8 mouse cellular contexts compared by ENCODE assay signal in genomic region chr11:119363534-119364145, GRCm38 (mm10). TPM values are rescaled to one million over a fixed set of nuclear protein-coding genes. Genes with fewer than 3 reads are reported as not detected.
A peak's percentile ranks its signal among the peaks of the same experiment; 100 is the strongest.
DNase-seq lines count a peak whose midpoint lies in the region; ATAC-seq and TF ChIP-seq lines count a peak whose summit lies in the region.

No protein-coding gene starts in this region.

- 25% methylated on average over 11 of the region's 11 CpGs for WGBS in forebrain, postnatal 0 days
- 32% methylated on average over 11 of the region's 11 CpGs for WGBS in hindbrain, embryonic 12.5 days
- WGBS in lung, postnatal 0 days: 31% methylated on average over 11 of the region's 11 CpGs

- no peaks in the 10 kb centered on the region for H3K9me3 ChIP-seq in forebrain, postnatal 0 days (ENCODE audit: low read length)
- no peaks in the 10 kb centered on the region for H3K9me3 ChIP-seq in hindbrain, embryonic 12.5 days (replicated peaks)
- no peaks in the 10 kb centered on the region for H3K9me3 ChIP-seq in lung, postnatal 0 days (ENCODE audit: low read length)

- no peak overlapping the region for H3K9ac ChIP-seq in forebrain, postnatal 0 days
- H3K9ac ChIP-seq in hindbrain, embryonic 12.5 days: peak overlapping the region; percentile 51; the same call in 1 of the 2 replicates
- no peak overlapping the region for H3K9ac ChIP-seq in lung, postnatal 0 days (replicated peaks; ENCODE audit: low read depth)

- no peak overlapping the region for H3K27ac ChIP-seq in forebrain, postnatal 0 days (ENCODE audit: low read depth, low read length)
- peak overlapping the region; percentile 48; the same call in 1 of the 2 replicates for H3K27ac ChIP-seq in hindbrain, embryonic 12.5 days
- H3K27ac ChIP-seq in lung, postnatal 0 days (ENCODE audit: low read length): no peak overlapping the region

- TF ChIP-seq CTCF in forebrain, postnatal 0 days (IDR thresholded peaks at IDR 0.05; ENCODE audit: low read depth): peak; percentile 90
- TF ChIP-seq CTCF in lung, postnatal 0 days (IDR thresholded peaks at IDR 0.05): peak; percentile 90

- TF ChIP-seq EP300 in lung, postnatal 0 days (IDR thresholded peaks at IDR 0.05): no peak

- peak overlapping the region; percentile 11; the same call in 1 of the 2 replicates for H3K4me3 ChIP-seq in forebrain, postnatal 0 days (ENCODE audit: low read depth, low read length)
- peak overlapping the region; percentile 13; the same call in 1 of the 2 replicates for H3K4me3 ChIP-seq in hindbrain, embryonic 12.5 days
- H3K4me3 ChIP-seq in lung, postnatal 0 days (ENCODE audit: low read depth, low read length): no peak overlapping the region

- no peaks in the 10 kb centered on the region for H3K4me1 ChIP-seq in forebrain, postnatal 0 days (ENCODE audit: insufficient read depth)
- H3K4me1 ChIP-seq in hindbrain, embryonic 12.5 days: peaks cover 13% of the 10 kb centered on the region
- no peaks in the 10 kb centered on the region for H3K4me1 ChIP-seq in lung, postnatal 0 days (ENCODE audit: insufficient read depth, low read depth, low read length)

- peak; percentile 94 for ATAC-seq in forebrain, postnatal 0 days
- peak; percentile 81 for ATAC-seq in hindbrain, embryonic 12.5 days (ENCODE audit: low FRiP score)
- peak; percentile 86 for ATAC-seq in lung, postnatal 0 days

- peak; percentile 61 for DNase-seq in Muller cell, postnatal 12 days (ENCODE audit: inconsistent ontology term)
- peak; percentile 71 to 82 for DNase-seq in cerebellum, adult 18-20 months
- peak; percentile 82 for DNase-seq in forebrain, postnatal 0 days
- DNase-seq in layer of hippocampus, adult 9-11 months: peak; percentile 31
- peak; percentile 82 for DNase-seq in lung, postnatal 0 days (ENCODE audit: low spot score)
- peak; percentile 93 for DNase-seq in retina, embryonic 14.5 days (ENCODE audit: low spot score)
- peak; percentile 63 for DNase-seq in urinary bladder, postnatal 25 days (ENCODE audit: low spot score)

- peak overlapping the region; percentile 38 for H3K4me2 ChIP-seq in forebrain, postnatal 0 days (ENCODE audit: low read depth)
- peak overlapping the region; percentile 47 for H3K4me2 ChIP-seq in hindbrain, embryonic 12.5 days (replicated peaks)
- no peak overlapping the region for H3K4me2 ChIP-seq in lung, postnatal 0 days (replicated peaks; ENCODE audit: low read depth, low read length)

- no peaks in the 10 kb centered on the region for H3K27me3 ChIP-seq in forebrain, postnatal 0 days (ENCODE audit: insufficient read depth, low read length)
- no peaks in the 10 kb centered on the region for H3K27me3 ChIP-seq in hindbrain, embryonic 12.5 days
- H3K27me3 ChIP-seq in lung, postnatal 0 days (replicated peaks; ENCODE audit: insufficient read depth, low read length): no peaks in the 10 kb centered on the region

- no peaks in the 10 kb centered on the region for H3K36me3 ChIP-seq in forebrain, postnatal 0 days (ENCODE audit: insufficient read depth)
- peaks cover 8% of the 10 kb centered on the region; the same call in 1 of the 2 replicates for H3K36me3 ChIP-seq in hindbrain, embryonic 12.5 days
- H3K36me3 ChIP-seq in lung, postnatal 0 days (ENCODE audit: insufficient read depth, low read length): 0 out of 2 replicates have a peak, but pooled peaks cover under 1% of the 10 kb centered on the region

RNA-seq across cellular contexts. Expression of gene Slc26a11, which starts 8.3 kb away (rescaled TPM):
- total RNA-seq in forebrain, postnatal 0 days (2014; rRNA removed): 3.8 and 4.8 TPM in 2 replicates
- polyA plus RNA-seq in forebrain, postnatal 0 days (2015; fragmentation: Nextera tagmentation; extraction: Ambion mirVana): 2.2 and 3.6 TPM in 2 replicates
- 5.3 and 6.0 TPM in 2 replicates for polyA plus RNA-seq in hindbrain, embryonic 12.5 days (2016; fragmentation: Nextera tagmentation; extraction: Ambion mirVana)
- polyA plus RNA-seq in lung, postnatal 0 days (2015; fragmentation: Nextera tagmentation; extraction: Ambion mirVana): 11.6 and 12.0 TPM in 2 replicates

RNA-seq across cellular contexts. Expression of gene Sgsh, which starts 8.3 kb away (rescaled TPM):
- total RNA-seq in forebrain, postnatal 0 days (2014; rRNA removed): 4.7 and 8.8 TPM in 2 replicates
- polyA plus RNA-seq in forebrain, postnatal 0 days (2015; fragmentation: Nextera tagmentation; extraction: Ambion mirVana): 2.4 and 5.0 TPM in 2 replicates
- polyA plus RNA-seq in hindbrain, embryonic 12.5 days (2016; fragmentation: Nextera tagmentation; extraction: Ambion mirVana): 4.4 and 4.6 TPM in 2 replicates
- polyA plus RNA-seq in lung, postnatal 0 days (2015; fragmentation: Nextera tagmentation; extraction: Ambion mirVana): 12.6 TPM in 2 replicates

RNA-seq across cellular contexts. Expression of gene Rnf213, which starts 29.3 kb away (rescaled TPM):
- total RNA-seq in forebrain, postnatal 0 days (2014; rRNA removed): 5.1 and 8.6 TPM in 2 replicates
- 0.78 and 1.1 TPM in 2 replicates for polyA plus RNA-seq in forebrain, postnatal 0 days (2015; fragmentation: Nextera tagmentation; extraction: Ambion mirVana)
- 1.5 and 2.3 TPM in 2 replicates for polyA plus RNA-seq in hindbrain, embryonic 12.5 days (2016; fragmentation: Nextera tagmentation; extraction: Ambion mirVana)
- polyA plus RNA-seq in lung, postnatal 0 days (2015; fragmentation: Nextera tagmentation; extraction: Ambion mirVana): 8.2 and 9.7 TPM in 2 replicates

RNA-seq across cellular contexts. Expression of gene Card14, which starts 56.1 kb away (rescaled TPM):
- 0.85 and 1.6 TPM in 2 replicates for total RNA-seq in forebrain, postnatal 0 days (2014; rRNA removed)
- 0.28 and 0.34 TPM in 2 replicates for polyA plus RNA-seq in forebrain, postnatal 0 days (2015; fragmentation: Nextera tagmentation; extraction: Ambion mirVana)
- 0.07 and 0.27 TPM in 2 replicates for polyA plus RNA-seq in hindbrain, embryonic 12.5 days (2016; fragmentation: Nextera tagmentation; extraction: Ambion mirVana)
- 0.06 TPM in 1 of 2 replicates, not detected in the other for polyA plus RNA-seq in lung, postnatal 0 days (2015; fragmentation: Nextera tagmentation; extraction: Ambion mirVana)

Comparison
In these comparisons a context has a peak if more than half of its experiments do, and no peak if none do; other contexts are left out.
1. DNase-seq: peak in every context shown above with its lines; median percentile 93 in retina, embryonic 14.5 days; 82 in forebrain, postnatal 0 days; 82 in lung, postnatal 0 days; 76 in cerebellum, adult 18-20 months; 63 in urinary bladder, postnatal 25 days; 61 in Muller cell, postnatal 12 days; 31 in layer of hippocampus, adult 9-11 months.